Mouse (Mus musculus): ENCODE results near the gene Gal3st2b.
A peak's percentile ranks its signal among the peaks of the same experiment; 100 is the strongest.
"Not testable (repeated sequence)": the region's sequence is repeated elsewhere in the genome, so short reads cannot be mapped to it uniquely, and the experiment has no call there.

Gene Gal3st2b

DNA sequence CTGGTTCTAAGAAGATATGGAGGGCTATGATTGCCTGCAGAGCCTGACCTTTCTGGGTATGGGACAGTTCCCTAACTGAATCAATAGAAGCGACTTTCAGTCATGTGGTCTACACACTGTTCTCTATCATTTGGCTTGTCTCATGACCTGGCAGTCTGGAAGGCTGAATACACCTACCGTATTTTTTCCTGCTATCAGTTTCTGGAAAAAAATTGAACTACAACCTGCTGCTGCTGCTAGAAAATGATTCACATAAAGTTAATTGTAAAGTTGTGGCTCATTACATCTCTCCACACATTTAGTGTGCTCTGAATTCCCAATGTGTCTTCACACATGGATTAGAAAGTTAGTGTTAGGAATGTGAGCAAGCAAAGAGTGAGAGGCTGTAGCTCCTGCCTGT, at the start of gene Gal3st2b:
Gal3st2b (plus strand) TSS at position 301 of the 400 bp plus-strand sequence.
- DNase-seq = not testable (repeated sequence)

DNA sequence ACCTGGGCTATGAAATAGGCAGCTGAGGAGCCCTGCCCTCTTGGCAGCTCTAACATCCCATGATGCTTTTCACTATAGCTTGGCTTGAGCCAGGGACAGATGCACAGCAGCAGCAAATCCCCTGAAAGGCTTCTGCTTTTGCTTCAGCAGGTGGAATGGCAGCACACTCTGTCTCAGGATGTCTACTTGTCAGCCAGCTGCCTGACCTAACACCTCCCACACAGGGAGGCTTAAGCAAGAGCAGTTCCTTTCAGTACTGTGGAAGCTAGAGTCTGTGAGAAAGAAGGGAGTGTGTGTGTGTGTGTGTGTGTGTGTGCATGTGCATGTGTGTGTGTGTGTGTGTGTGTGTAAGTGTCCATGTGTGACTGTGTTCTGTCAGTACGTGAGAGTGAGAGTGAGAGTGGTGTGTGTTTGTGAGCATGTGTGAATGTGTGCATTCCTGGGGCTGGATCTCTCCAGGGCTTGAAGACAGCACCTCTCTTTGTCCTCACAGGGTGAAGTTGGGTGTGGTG, 46.5 kb upstream of the Gal3st2b start:
- DNase-seq = not testable (repeated sequence)

DNA sequence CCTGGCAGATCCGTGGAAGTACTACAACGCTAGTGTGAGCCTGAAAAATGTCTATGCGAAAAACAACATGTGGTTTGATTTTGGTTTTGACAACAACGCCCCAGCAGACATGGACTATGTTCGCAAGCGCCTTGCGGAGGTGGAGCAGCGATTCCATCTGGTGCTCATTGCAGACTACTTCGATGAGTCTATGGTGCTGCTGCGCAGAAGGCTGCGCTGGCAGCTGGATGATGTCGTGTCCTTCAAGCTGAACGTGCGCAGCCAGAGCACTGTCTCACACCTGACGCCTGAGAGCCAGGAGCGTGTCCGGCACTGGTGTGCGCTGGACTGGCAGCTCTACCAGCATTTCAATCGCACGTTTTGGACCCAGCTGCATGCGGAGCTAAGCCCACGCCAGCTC, 43.7 kb upstream of the Gal3st2b start:
- not testable (repeated sequence) for DNase-seq

DNA sequence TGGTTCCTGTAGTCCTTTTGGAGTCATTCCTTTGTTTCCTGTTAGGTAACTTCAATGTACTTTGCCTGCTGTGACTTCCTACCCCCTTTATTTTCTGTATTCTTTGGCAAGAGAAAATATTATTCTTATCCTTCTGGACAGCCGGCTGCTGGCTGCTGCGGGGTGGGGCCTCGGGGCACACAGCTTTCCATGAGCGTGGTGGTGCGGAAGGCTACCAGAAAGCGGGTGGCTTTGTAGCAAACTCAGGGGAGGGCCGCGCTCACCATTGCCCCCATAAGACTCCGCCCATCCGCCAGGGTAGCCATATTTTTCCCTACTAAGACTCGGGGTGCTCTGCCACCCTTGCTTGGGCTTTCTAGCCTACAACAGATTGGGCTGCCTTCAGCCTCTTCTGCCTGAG, 36.3 kb upstream of the Gal3st2b start:
- not testable (repeated sequence) for DNase-seq

DNA sequence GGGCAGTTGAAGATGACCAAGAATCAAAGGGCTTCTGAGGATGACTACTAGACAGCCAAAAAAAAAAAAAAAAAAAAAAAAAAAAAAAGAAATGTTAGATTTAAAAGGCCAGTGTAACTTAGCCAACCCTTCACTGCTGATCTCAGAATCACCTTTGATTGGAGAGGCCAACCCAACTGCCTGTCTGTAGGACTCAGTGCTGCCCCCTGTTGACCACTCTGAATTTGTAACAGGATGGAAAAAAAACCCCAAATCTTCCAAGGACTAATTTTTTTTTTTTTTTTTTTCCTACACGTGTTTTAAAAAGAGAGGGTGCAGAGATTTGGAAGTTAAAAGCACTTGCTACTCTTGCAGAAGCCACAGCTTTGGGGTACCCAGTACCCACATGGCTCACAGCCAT, 27.2 kb upstream of the Gal3st2b start:
- DNase-seq = not testable (repeated sequence)

DNA sequence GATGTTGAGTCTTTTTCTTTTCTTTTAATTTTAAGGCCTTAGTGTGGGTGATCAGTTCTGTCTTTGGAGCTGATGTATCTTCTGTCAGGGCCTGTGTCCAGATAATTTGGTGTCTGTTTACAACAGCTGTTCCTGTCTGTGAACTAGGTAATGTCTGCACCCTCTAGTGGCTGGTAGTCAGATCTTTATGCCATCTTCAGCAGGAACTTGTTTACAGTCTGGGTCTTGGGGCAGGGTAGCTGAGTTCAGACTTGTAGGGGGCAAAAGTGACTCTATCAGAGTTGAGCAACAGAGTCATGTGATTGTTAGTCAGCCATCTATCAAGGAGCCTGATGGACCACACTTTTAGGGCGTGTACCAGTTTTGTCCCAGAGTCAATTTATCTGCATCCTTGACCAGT, 20.7 kb upstream of the Gal3st2b start:
- not testable (repeated sequence) for DNase-seq

DNA sequence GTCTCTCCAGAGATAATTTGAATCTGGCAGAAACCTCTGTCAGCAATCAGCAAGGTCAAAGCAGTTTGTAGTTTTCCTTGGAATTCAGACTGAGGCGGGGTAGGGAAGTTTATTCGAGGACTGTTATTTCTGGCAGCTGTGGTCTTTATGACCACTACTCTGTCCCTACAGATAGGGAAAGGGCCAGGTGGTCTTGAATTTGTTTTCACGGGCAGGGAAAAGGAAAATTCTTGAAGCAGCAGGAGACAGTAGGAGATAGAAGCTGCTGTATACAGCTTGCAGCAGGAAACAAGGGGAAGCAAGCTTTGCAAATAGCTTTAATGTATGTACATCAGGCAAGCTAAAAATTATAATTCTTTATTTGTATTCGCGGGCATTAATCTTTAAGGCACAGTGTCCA, 16.8 kb upstream of the Gal3st2b start:
- not testable (repeated sequence) for DNase-seq

DNA sequence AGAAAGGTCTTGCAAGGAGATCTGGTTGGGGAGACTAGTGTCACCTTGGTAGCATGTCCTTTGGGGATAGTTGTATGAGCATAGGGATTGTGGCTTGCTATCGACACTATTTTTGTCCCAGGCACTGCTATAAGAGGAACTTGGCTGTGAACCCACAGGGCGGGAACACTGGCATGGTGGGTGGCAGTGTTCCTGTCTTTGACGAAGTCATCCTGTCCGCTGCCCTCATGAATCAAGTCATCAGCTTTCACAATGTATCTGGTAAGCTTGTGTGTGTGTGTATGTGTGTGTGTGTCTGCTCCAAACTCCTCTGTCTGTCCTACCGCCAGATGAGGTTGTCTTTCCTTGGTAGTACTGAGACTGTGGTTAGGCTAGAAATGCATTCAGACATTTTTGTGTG, 11.4 kb upstream of the Gal3st2b start:
- DNase-seq = not testable (repeated sequence)

DNA sequence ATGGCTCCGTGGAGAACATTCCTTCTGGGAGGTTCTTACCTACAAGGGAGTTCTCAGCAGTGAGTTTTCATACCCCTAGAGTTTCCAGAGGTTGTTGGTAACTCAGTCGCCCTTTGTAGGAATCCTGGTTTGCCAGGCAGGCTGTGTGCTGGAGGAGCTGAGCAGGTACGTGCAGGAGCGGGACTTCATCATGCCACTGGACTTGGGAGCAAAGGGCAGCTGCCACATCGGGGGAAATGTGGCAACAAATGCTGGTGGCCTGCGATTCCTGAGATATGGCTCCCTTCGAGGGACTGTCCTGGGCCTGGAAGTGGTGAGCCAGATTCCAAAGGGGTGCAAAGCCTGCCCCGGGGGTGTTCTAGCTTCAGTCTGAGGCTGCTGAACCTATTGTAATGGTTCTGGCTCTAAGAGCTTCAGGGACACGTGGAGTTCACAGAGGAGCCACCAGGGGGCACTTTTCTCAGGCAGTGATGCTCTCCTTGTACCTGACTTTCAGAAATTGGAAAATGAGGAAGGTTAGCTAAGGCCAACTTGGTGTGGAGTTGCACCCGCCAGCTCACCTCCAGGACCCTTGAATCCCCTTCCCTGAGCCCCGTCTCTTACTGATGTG, 9.0 kb upstream of the Gal3st2b start:
- not testable (repeated sequence) for DNase-seq

DNA sequence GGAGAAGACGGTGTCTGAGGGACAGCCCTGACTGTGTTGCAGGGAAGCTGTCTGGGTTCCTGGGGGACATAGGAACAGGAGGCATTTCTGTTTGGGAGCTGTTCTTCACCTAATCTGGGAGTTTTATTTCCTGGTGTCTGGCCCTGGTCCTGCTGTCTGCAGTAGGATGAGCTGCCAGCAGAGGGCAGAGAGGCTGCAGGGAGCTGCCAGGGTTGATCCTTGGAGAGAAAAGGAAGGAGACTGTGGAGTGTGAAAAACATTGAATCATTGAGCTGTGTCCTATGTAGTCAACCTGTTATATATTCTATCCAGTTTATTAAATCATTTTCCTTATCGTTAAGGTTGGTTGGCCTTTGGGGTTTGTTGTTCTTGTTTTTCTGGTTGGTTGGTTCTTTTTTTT, 6.2 kb upstream of the Gal3st2b start:
- DNase-seq = not testable (repeated sequence)

DNA sequence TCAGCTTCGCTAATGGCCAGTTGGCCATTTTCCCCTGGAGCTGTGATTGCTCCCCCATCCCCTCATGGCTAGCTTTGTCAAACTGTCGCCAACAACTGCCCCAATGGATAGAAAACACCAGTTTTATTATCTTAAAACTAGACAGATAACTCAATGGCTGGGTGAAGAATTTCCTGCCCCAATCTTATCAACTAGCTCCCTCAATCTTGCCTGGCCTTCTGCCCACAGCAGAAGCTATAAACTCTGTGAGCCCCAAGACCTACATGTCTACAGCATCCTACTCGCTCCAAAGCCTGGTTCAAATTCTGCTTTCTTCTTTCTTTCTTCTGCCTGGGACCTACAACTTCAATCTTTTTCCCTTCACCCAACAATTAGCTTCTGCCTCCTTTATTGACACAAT, 951 bp upstream of the Gal3st2b start:
- not testable (repeated sequence) for DNase-seq

DNA sequence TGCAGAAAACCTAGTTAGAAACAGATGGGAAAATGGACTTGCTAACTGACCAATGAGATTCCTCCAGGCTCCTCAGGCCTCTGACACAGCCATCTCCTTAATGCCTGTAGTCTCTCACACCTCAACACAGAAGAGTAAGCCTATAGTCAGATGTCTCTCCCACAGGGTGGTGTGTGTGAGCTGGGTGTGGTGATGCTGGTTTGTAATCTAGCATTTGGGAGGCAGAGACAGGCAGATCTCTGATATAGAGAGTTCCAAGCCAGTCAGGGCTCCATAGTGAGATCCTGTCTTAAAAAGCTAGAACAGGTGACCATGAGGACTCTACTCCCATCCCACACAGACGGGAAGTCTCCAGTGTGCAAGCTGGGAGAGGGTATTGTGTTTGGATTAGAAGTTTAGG, 664 bp downstream of the Gal3st2b start:
- not testable (repeated sequence) for DNase-seq

DNA sequence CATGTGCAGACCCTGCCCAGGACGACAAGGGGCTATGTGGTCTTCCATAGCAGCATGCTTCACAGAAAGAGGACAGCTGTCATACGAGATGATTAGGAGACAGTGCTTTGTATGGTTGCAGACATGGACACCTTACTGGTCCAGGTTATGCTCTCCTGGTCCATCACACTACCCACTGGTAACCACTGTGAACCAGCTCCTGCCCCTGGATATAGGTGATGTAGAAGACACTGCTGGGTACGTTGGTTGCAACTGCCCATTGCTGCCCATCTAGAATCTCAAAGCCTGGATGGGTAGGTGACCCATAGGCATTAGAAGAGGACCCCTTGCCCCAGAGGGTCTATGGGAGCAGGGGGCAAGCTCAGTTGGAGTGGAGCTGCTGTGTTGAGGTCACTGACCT, 1.2 kb downstream of the Gal3st2b start:
- not testable (repeated sequence) for DNase-seq

DNA sequence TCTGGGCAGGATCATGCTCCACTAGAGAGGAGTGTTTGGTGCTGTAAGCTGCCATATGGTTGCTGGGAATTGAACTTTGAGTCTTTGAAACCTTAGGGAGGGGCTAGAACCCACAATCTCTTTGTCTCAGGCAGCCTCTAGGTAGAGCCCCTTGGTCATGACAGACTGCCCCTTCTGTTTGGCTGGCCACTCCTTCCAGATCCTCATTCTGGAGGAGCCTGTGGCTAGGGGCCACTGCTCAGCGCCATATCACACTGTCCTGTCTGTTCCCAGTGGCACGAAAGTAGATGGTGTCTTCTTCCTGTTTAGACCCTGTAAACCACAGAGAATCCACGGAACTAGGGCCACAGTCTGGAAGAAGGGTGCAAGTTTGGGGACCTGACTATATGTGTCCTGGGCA, 4.5 kb downstream of the Gal3st2b start:
- DNase-seq = not testable (repeated sequence)

DNA sequence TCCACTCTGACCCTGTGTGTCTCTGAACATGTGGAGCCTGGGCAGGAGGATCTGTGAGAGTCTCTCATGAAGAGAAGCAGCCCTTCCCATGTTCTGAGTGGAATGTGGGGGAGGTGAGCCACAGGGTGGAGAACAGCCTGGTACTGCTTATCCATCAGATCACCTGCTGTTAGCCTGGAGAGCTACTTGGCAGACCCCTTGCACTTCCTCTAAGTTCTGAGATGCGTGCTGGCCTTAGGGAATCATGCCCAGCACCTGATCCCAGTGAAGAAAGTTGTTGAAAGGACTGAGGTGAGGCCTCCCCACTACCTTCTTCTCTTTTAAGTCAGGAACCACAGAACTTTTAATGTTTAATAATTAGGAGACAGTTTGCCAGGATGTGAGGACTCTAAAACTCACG, 5.0 kb downstream of the Gal3st2b start:
- not testable (repeated sequence) for DNase-seq

DNA sequence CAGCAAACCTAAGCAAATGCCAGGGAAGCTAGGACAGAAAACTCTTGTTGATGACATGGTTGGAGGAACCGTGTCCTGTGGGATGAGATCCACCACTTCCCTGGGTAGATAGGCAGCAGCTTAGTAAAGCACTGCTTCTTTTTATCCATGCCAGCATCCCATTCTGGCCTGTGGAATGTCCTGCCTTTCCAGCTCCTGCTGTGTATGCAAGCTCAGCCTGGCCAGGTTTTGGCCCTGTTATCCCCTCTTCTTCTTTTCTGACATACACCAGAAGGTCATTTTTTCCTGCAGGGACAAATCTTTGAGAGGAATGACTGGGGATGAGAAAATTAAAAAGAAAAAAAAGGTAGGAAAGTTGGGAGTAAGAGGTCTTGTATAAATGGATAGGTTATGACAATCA, 17.3 kb downstream of the Gal3st2b start:
- DNase-seq = peak; percentile 53

DNA sequence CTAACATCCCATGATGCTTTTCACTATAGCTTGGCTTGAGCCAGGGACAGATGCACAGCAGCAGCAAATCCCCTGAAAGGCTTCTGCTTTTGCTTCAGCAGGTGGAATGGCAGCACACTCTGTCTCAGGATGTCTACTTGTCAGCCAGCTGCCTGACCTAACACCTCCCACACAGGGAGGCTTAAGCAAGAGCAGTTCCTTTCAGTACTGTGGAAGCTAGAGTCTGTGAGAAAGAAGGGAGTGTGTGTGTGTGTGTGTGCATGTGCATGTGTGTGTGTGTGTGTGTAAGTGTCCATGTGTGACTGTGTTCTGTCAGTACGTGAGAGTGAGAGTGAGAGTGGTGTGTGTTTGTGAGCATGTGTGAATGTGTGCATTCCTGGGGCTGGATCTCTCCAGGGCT, 19.7 kb downstream of the Gal3st2b start:
- DNase-seq = not testable (repeated sequence)

DNA sequence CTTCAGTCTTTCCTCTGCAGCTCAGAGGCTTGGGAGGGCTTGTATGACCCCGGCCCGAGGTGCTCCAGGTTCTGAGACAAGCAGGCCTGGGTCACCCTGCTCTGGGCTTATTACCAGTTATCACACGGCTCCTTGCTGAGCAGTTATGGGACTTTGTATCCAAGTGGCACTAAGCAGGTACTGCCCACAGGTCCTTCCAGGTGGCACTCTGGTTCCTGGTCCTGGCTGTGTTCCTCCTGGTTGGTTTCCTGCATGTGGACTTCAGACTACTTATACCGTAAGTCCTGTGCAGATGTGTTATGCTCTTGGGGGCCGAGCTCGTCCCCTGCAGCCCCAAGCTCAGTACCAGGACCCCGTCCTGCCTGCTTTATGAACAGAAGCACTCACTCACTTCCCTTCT, 20.3 kb downstream of the Gal3st2b start:
- DNase-seq = not testable (repeated sequence)

DNA sequence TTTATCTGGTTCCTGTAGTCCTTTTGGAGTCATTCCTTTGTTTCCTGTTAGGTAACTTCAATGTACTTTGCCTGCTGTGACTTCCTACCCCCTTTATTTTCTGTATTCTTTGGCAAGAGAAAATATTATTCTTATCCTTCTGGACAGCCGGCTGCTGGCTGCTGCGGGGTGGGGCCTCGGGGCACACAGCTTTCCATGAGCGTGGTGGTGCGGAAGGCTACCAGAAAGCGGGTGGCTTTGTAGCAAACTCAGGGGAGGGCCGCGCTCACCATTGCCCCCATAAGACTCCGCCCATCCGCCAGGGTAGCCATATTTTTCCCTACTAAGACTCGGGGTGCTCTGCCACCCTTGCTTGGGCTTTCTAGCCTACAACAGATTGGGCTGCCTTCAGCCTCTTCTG, 31.0 kb downstream of the Gal3st2b start:
- DNase-seq = not testable (repeated sequence)

DNA sequence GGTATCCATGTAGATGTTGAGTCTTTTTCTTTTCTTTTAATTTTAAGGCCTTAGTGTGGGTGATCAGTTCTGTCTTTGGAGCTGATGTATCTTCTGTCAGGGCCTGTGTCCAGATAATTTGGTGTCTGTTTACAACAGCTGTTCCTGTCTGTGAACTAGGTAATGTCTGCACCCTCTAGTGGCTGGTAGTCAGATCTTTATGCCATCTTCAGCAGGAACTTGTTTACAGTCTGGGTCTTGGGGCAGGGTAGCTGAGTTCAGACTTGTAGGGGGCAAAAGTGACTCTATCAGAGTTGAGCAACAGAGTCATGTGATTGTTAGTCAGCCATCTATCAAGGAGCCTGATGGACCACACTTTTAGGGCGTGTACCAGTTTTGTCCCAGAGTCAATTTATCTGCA, 48.4 kb downstream of the Gal3st2b start:
- DNase-seq = not testable (repeated sequence)

DNA sequence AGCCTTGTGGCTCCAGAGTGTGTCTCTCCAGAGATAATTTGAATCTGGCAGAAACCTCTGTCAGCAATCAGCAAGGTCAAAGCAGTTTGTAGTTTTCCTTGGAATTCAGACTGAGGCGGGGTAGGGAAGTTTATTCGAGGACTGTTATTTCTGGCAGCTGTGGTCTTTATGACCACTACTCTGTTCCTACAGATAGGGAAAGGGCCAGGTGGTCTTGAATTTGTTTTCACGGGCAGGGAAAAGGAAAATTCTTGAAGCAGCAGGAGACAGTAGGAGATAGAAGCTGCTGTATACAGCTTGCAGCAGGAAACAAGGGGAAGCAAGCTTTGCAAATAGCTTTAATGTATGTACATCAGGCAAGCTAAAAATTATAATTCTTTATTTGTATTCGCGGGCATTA, 52.3 kb downstream of the Gal3st2b start:
- not testable (repeated sequence) for DNase-seq

DNA sequence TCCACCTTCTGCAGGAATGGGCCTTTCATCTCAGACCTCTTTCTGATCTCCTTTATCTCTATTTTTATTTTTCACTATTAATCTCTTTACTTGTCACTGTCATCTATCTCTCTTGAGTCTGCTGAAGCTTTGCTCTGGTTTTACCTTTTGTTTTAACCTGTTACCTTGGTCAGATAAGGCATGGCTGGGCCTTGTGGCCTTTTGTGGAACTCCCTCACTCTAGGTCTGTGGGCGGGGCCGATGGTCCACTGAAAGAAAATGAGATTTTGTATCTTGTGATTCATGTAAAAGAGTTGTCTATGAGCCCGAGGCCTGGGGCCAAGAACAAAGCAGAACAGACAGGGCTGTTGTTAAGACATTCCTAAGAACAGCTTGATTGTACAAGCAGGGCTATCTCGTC, 52.7 kb downstream of the Gal3st2b start:
- DNase-seq = not testable (repeated sequence)

DNA sequence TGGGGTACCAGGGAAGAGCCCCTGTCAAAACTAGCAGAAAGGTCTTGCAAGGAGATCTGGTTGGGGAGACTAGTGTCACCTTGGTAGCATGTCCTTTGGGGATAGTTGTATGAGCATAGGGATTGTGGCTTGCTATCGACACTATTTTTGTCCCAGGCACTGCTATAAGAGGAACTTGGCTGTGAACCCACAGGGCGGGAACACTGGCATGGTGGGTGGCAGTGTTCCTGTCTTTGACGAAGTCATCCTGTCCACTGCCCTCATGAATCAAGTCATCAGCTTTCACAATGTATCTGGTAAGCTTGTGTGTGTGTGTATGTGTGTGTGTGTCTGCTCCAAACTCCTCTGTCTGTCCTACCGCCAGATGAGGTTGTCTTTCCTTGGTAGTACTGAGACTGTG, 57.7 kb downstream of the Gal3st2b start:
- not testable (repeated sequence) for DNase-seq

DNA sequence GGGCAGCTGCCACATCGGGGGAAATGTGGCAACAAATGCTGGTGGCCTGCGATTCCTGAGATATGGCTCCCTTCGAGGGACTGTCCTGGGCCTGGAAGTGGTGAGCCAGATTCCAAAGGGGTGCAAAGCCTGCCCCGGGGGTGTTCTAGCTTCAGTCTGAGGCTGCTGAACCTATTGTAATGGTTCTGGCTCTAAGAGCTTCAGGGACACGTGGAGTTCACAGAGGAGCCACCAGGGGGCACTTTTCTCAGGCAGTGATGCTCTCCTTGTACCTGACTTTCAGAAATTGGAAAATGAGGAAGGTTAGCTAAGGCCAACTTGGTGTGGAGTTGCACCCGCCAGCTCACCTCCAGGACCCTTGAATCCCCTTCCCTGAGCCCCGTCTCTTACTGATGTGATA, 60.2 kb downstream of the Gal3st2b start:
- DNase-seq = not testable (repeated sequence)

DNA sequence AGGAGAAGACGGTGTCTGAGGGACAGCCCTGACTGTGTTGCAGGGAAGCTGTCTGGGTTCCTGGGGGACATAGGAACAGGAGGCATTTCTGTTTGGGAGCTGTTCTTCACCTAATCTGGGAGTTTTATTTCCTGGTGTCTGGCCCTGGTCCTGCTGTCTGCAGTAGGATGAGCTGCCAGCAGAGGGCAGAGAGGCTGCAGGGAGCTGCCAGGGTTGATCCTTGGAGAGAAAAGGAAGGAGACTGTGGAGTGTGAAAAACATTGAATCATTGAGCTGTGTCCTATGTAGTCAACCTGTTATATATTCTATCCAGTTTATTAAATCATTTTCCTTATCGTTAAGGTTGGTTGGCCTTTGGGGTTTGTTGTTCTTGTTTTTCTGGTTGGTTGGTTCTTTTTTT, 62.8 kb downstream of the Gal3st2b start:
- DNase-seq = not testable (repeated sequence)
